In genomic region chr4:49478118-49478877, GRCm38 (mm10) we compare ENCODE assay signal across 8 mouse cellular contexts. TPM values are rescaled to one million over a fixed set of nuclear protein-coding genes. Genes with fewer than 3 reads are reported as not detected.
A peak's percentile ranks its signal among the peaks of the same experiment; 100 is the strongest.
DNase-seq lines count a peak whose midpoint lies in the region; ATAC-seq and TF ChIP-seq lines count a peak whose summit lies in the region.

No protein-coding gene starts in this region.

- H3K9me3 ChIP-seq in hindbrain, embryonic 12.5 days (replicated peaks) = no peaks in the 10 kb centered on the region
- no peaks in the 10 kb centered on the region for H3K9me3 ChIP-seq in midbrain, embryonic 15.5 days

- no peaks in the 10 kb centered on the region for H3K27me3 ChIP-seq in hindbrain, embryonic 12.5 days
- no peaks in the 10 kb centered on the region for H3K27me3 ChIP-seq in liver, adult 2 months (ENCODE audit: control insufficient read depth, insufficient read depth, low read length)
- H3K27me3 ChIP-seq in midbrain, embryonic 15.5 days (replicated peaks) = no peaks in the 10 kb centered on the region

- peak overlapping the region; percentile 10; the same call in 1 of the 2 replicates for H3K4me3 ChIP-seq in hindbrain, embryonic 12.5 days
- peak overlapping the region; percentile 43 for H3K4me3 ChIP-seq in liver, adult 2 months (ENCODE audit: insufficient read depth, low read depth, low read length)
- H3K4me3 ChIP-seq in midbrain, embryonic 15.5 days = peak overlapping the region; percentile 18; the same call in 1 of the 2 replicates

- peaks cover 8% of the 10 kb centered on the region; the same call in 1 of the 2 replicates for H3K79me2 ChIP-seq in liver, adult 2 months (ENCODE audit: control insufficient read depth, insufficient read depth, low read length)

- H3K4me2 ChIP-seq in hindbrain, embryonic 12.5 days (replicated peaks) = peak overlapping the region; percentile 50
- peak overlapping the region; percentile 48 for H3K4me2 ChIP-seq in midbrain, embryonic 15.5 days

- no peak for TF ChIP-seq POLR2A in liver, adult 2 months (IDR thresholded peaks at IDR 0.05; ENCODE audit: extremely low read depth, insufficient read depth, low read length)

- H3K9ac ChIP-seq in hindbrain, embryonic 12.5 days = no peak overlapping the region
- H3K9ac ChIP-seq in liver, adult 2 months (ENCODE audit: low read depth, low read length) = peak overlapping the region; percentile 77
- H3K9ac ChIP-seq in midbrain, embryonic 15.5 days = no peak overlapping the region

- no peak overlapping the region for H3K27ac ChIP-seq in hindbrain, embryonic 12.5 days
- peak overlapping the region; percentile 76 for H3K27ac ChIP-seq in liver, adult 2 months (replicated peaks; ENCODE audit: insufficient read depth, low read depth, low read length)
- no peak overlapping the region for H3K27ac ChIP-seq in midbrain, embryonic 15.5 days

- H3K36me3 ChIP-seq in hindbrain, embryonic 12.5 days = no peaks in the 10 kb centered on the region
- peaks cover 38% of the 10 kb centered on the region for H3K36me3 ChIP-seq in liver, adult 2 months (ENCODE audit: control insufficient read depth, insufficient read depth, low read length)
- no peaks in the 10 kb centered on the region for H3K36me3 ChIP-seq in midbrain, embryonic 15.5 days (replicated peaks)

- peak; percentile 32 to 55 for DNase-seq in adrenal gland, postnatal 36 days
- DNase-seq in embryo, embryonic 9.5 days (ENCODE audit: extremely low spot score) = peak; percentile 40
- DNase-seq in liver, adult 2 months (ENCODE audit: extremely low read depth, low read depth, low spot score) = peak; percentile 81
- DNase-seq in cerebellum, adult 18-20 months = no peak
- no peak for DNase-seq in ovary, postnatal 14 days (ENCODE audit: low spot score)

- no peak for TF ChIP-seq CTCF in liver, adult 2 months (IDR thresholded peaks at IDR 0.05; ENCODE audit: low read depth, low read length)

- WGBS in hindbrain, embryonic 12.5 days = 20% methylated on average over 19 of the region's 19 CpGs
- WGBS in liver, adult 2 months = 8% methylated on average over 19 of the region's 19 CpGs
- WGBS in midbrain, embryonic 15.5 days = 16% methylated on average over 19 of the region's 19 CpGs

- 0 out of 2 replicates have a peak, but pooled peaks have one; percentile 43 for ATAC-seq in hindbrain, embryonic 12.5 days (ENCODE audit: low FRiP score)
- peak; percentile 60; the same call in 1 of the 2 replicates for ATAC-seq in midbrain, embryonic 15.5 days (replicated peaks)
- no peak for ATAC-seq in CD4-positive, CD25-positive, alpha-beta regulatory T cell, adult 4 months

- peaks cover 3% of the 10 kb centered on the region; the same call in 1 of the 2 replicates for H3K4me1 ChIP-seq in hindbrain, embryonic 12.5 days
- H3K4me1 ChIP-seq in liver, adult 2 months (ENCODE audit: control insufficient read depth, insufficient read depth, low read length) = peaks cover 24% of the 10 kb centered on the region
- H3K4me1 ChIP-seq in midbrain, embryonic 15.5 days = peaks cover 7% of the 10 kb centered on the region; the same call in 1 of the 2 replicates

RNA-seq across cellular contexts. Expression of gene Acnat1, which starts 4.6 kb away (rescaled TPM):
- 1 to 10 TPM in 1 of 2 experiments, under 1 TPM in 1; 0.95 to 1.1 TPM for total RNA-seq in adrenal gland, postnatal 36 days (2021)
- not detected in 2 replicates for polyA plus RNA-seq in hindbrain, embryonic 12.5 days (2016; fragmentation: Nextera tagmentation; extraction: Ambion mirVana)
- total RNA-seq in liver, adult 2 months (2014; rRNA removed) = 92.1 and 112 TPM in 2 replicates
- 38.6 and 38.8 TPM in 2 replicates for polyA plus RNA-seq in liver, adult 2 months (2012; rRNA removed)
- polyA plus RNA-seq in midbrain, embryonic 15.5 days (2015; fragmentation: Nextera tagmentation; extraction: Ambion mirVana) = not detected in 2 replicates
- polyA plus RNA-seq in CD4-positive, CD25-positive, alpha-beta regulatory T cell, adult 4 months (2017; shearing (Covaris generic)) = not detected

RNA-seq across cellular contexts. Expression of gene Baat, which starts 28.1 kb away (rescaled TPM):
- total RNA-seq in adrenal gland, postnatal 36 days (2021) = under 1 TPM; 0.13 to 0.26 TPM
- polyA plus RNA-seq in hindbrain, embryonic 12.5 days (2016; fragmentation: Nextera tagmentation; extraction: Ambion mirVana) = 0.17 and 0.18 TPM in 2 replicates
- total RNA-seq in liver, adult 2 months (2014; rRNA removed) = 245 and 304 TPM in 2 replicates
- polyA plus RNA-seq in liver, adult 2 months (2012; rRNA removed) = 73.9 and 76.0 TPM in 2 replicates
- polyA plus RNA-seq in midbrain, embryonic 15.5 days (2015; fragmentation: Nextera tagmentation; extraction: Ambion mirVana) = not detected in 2 replicates
- not detected for polyA plus RNA-seq in CD4-positive, CD25-positive, alpha-beta regulatory T cell, adult 4 months (2017; shearing (Covaris generic))

RNA-seq across cellular contexts. Expression of gene Mrpl50, which starts 42.6 kb away (rescaled TPM):
- total RNA-seq in adrenal gland, postnatal 36 days (2021) = 10 to 100 TPM; 47.3 to 48.7 TPM
- polyA plus RNA-seq in hindbrain, embryonic 12.5 days (2016; fragmentation: Nextera tagmentation; extraction: Ambion mirVana) = 80.7 and 82.2 TPM in 2 replicates
- total RNA-seq in liver, adult 2 months (2014; rRNA removed) = 30.1 and 32.2 TPM in 2 replicates
- 4.9 and 7.2 TPM in 2 replicates for polyA plus RNA-seq in liver, adult 2 months (2012; rRNA removed)
- polyA plus RNA-seq in midbrain, embryonic 15.5 days (2015; fragmentation: Nextera tagmentation; extraction: Ambion mirVana) = 70.6 and 77.5 TPM in 2 replicates
- 10 to 100 TPM; 33.8 to 39.9 TPM for polyA plus RNA-seq in CD4-positive, CD25-positive, alpha-beta regulatory T cell, adult 4 months (2017; shearing (Covaris generic))

RNA-seq across cellular contexts. Expression of gene Zfp189, which starts 42.7 kb away (rescaled TPM):
- 1 to 10 TPM; 5.9 to 6.5 TPM for total RNA-seq in adrenal gland, postnatal 36 days (2021)
- polyA plus RNA-seq in hindbrain, embryonic 12.5 days (2016; fragmentation: Nextera tagmentation; extraction: Ambion mirVana) = 14.9 and 16.7 TPM in 2 replicates
- total RNA-seq in liver, adult 2 months (2014; rRNA removed) = 5.2 and 6.4 TPM in 2 replicates
- 1.1 and 1.5 TPM in 2 replicates for polyA plus RNA-seq in liver, adult 2 months (2012; rRNA removed)
- polyA plus RNA-seq in midbrain, embryonic 15.5 days (2015; fragmentation: Nextera tagmentation; extraction: Ambion mirVana) = 12.6 and 12.8 TPM in 2 replicates
- polyA plus RNA-seq in CD4-positive, CD25-positive, alpha-beta regulatory T cell, adult 4 months (2017; shearing (Covaris generic)) = 1 to 10 TPM; 3.3 to 4.0 TPM

Comparison
In these comparisons a context has a peak if more than half of its experiments do, and no peak if none do; other contexts are left out.
1. DNase-seq: peak in adrenal gland, postnatal 36 days (2 of 2), embryo, embryonic 9.5 days (single experiment) and liver, adult 2 months (single experiment); none in cerebellum, adult 18-20 months (0 of 2) and ovary, postnatal 14 days (single experiment).
2. RNA of gene Acnat1, which starts 4.6 kb away (polyA plus RNA-seq): 38.6 to 38.8 TPM in liver, adult 2 months; not detected in CD4-positive, CD25-positive, alpha-beta regulatory T cell, adult 4 months, not detected in hindbrain, embryonic 12.5 days and not detected in midbrain, embryonic 15.5 days; every median in the first group is over 10 times any median in the second.
3. RNA of gene Baat, which starts 28.1 kb away (polyA plus RNA-seq): 73.9 to 76.0 TPM in liver, adult 2 months; 0.17 to 0.18 TPM in hindbrain, embryonic 12.5 days, not detected in midbrain, embryonic 15.5 days and not detected in CD4-positive, CD25-positive, alpha-beta regulatory T cell, adult 4 months; every median in the first group is over 10 times any median in the second.
4. Peak in every context shown above with its lines, with median percentiles within 50 percentile points of each other: H3K4me3 ChIP-seq.